Mouse (Mus musculus): Measurements from ENCODE around the gene Dennd4a.

DNA sequence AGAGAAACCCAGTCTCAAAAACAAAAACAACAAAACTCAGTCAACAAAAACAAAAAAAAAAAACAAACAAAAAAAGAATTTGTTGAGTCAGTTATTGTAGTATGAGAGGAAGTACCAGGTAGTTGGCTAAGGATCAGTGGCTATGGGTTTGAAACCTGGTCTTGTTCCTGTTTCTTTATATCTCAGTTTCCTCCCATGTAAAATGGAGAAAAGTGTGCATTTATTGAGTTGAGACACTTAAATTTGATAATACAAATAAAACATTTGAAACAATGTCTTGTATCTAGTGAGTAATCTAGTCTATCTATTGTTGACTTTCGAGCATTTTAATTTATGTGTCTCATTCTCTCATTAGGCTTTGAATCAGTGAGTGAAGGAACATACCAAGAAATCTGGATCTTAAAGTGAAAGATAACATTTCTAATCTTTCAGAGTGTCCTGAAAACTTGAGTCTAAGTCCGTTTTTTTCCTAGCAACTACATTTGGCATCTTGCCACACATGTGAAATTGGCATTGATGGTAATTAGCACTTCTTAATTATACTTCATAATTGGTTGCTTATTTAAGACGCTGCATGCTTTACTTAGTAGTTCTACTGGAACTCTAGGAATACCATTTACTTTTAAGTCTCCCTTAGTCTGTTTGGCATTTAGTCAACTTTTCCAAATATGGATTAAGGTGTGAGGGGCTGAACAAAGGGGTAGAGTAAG, 9.1 kb downstream of the Dennd4a start:
- TF ChIP-seq CTCF (IDR thresholded peaks at IDR 0.05; ENCODE audit: insufficient read depth, low read depth, low read length) (no peak), POLR2A (IDR thresholded peaks at IDR 0.05; ENCODE audit: insufficient read depth, low read depth, low read length) (no peak)
